Mouse (Mus musculus) spleen, embryonic (tissue): ENCODE data around the gene Capn10.

Source experiments
- CTCF ChIA-PET: fragments of 350-600 bp; sonication (Branson Sonifier 250); formaldehyde crosslinking; loops from one replicate; lab custom pipeline; 2022; lab: Charles Lee

Gene Capn10

DNA sequence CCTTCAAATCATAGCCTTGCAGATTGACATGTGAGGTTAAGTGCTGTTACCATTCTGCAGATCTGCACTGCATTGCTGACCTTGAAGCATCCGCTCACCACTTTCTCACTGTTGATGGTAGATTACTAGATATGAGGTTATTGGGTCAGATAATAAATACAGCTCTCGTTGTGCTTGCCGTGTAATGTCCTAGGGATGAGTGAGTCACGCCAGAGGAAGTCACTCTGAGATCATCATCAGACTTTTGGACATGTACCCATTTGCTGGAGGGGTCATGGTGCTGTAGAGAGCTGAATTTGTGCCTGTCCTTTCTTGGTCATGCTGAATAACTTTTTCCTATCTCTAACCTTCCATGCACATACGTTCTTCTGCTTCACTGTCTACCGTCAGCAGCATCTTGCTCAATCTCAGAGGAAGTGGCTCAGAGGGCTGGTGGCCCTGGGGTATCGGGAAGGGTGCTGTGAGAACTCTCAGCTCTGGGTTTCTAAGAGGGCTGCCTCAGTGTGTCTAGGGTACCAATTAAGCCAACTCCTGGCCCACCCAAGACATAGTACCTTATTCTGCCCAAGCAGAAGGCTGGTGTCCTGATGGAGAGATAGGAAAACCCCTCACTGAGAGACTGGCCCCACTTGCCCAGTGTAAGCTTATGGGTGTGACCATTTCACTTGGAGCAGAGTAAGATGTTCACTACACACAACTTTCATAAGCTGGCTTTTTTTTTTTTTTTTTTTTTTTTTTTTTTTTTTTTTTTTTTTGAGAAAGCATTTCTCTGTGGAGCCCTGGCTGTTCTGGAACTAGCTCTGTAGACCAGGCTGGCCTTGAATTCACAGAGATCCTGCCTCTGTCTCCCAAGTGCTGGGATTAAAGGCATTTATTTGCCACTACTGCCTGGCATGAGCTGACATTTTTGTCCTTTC, 38.0 kb downstream of the Capn10 start:
- CTCF ChIA-PET = interaction anchor here (0.6 kb wide), 1 partner anchor 578 kb away, joined by 3 read pairs; no protein-coding TSS in a partner anchor

DNA sequence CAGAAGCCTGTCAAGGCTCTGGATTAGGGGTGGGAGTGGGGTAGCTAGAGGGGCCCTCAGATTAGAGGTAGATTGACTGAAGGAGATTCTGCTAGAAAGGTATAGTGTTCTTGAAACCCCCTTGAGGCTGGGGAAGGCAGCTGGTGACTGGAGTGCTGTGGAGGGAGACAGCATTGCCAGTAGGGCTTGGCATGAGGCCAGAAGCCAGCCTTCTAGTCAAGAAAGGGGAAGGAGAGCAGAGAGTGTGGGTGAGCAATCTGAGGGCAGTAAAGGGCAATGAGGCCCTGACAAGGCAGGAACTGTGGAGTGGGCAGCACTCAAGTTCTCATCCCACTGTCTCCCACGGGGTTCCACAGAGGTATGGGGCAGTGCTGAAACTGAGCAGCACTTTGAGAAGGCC, 38.7 kb downstream of the Capn10 start:
- CTCF ChIA-PET = interaction anchor here (0.6 kb wide), 1 partner anchor 579 kb away, joined by 3 read pairs; no protein-coding TSS in a partner anchor

DNA sequence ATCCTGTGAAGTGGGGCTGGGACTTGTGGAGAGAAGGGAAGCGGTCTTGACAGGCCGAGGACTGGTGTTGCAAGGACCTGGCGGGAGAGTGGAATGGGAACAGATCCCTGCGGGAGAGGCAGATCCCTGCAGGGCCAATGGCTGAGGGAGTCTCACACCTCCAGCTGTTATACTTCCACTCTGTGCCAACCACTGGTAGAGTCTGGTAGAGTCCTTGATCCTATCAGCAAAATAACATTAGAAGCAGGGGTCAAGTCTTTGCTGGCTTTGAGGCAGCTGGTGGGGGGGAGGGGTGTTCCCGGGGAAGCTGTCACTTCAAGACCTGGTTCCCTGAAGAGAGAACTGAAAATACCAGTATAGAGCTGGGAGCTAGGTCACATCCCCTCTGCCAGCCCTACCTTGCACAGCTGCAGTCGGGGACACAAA, 42.0 kb downstream of the Capn10 start:
- CTCF ChIA-PET = no interaction called here

DNA sequence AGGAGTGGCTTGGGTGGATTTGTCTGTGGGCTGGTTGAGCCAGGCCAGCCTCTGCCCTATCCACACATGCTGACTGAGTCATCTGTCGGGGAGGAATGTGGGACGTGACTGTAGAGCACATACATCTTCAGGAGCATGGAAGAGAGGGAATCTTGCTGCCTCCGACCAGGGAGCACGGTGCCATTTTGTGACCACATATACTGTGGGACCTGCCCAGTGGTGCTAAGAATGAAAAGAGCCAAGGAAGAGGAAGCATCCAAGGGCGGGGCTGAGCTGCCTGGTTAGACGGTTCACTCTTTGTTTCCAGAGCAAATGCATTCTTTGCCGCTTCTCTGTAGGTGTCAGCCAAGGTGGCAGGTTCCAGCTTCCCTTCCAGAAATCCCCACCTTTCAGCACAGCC, 44.5 kb downstream of the Capn10 start:
- CTCF ChIA-PET = no interaction called here

DNA sequence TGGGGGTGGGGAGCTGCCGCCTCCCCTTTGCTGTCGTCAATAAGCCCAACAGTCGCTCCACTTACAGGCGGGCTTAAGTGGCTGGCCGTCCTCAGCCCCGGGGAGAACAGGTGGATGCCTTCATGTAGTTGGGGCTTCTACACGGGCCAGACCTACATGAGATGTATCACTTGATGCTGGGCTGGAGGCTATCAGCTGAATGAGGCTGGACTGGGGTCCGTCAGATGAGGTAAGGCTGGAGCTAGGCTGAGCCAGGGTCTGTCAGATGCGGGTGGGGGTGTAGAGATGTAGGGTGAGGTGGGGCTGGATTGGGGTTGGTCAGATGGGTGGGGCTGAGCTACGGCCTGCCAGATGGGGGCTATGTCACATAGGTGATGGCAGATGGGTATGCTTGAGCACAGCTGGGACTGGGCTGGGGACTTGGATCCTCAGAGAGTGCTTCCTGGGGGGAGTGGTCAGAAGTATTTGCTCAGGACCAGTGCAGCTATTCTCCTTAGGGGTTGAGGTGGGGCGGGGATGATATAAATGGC, 45.0 kb downstream of the Capn10 start:
- CTCF ChIA-PET = no interaction called here

DNA sequence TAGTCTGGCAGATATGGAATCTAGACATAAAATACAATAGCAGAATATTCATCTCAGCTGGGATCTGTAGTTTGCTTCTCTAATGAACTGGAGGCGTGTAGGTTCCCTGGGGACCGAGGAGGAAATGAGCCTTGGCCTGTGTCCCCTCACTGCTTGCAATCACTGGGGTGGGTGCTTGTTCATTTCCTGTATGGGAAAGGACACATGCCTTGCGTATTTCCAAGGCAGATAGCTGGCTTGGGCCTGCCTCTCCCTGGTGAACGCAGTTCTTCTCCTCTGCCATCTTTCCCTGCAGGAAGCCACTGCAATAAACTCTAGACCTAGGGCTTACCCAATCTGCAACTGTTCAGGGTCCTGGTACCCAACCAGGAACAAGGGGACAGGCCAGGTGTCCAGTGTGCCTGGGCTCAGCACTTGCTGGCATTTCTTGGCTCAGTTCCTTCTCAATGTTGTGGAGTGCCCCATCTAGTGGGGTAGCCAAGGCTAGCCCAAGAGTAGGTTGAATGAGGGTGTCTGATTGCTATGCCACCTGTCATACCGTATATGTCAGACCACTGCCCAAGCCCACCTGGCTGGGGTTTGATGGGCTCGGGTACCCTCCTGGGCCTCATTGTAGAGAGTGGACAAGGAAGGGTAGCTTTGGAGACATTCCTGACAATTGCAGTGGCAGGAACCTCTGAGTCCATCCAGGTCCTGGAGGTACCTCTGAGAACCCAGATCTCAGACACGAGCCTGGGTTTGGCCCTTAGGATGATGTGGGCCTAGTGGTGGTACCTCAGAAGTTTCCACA, 47.1 kb downstream of the Capn10 start:
- CTCF ChIA-PET = no interaction called here

DNA sequence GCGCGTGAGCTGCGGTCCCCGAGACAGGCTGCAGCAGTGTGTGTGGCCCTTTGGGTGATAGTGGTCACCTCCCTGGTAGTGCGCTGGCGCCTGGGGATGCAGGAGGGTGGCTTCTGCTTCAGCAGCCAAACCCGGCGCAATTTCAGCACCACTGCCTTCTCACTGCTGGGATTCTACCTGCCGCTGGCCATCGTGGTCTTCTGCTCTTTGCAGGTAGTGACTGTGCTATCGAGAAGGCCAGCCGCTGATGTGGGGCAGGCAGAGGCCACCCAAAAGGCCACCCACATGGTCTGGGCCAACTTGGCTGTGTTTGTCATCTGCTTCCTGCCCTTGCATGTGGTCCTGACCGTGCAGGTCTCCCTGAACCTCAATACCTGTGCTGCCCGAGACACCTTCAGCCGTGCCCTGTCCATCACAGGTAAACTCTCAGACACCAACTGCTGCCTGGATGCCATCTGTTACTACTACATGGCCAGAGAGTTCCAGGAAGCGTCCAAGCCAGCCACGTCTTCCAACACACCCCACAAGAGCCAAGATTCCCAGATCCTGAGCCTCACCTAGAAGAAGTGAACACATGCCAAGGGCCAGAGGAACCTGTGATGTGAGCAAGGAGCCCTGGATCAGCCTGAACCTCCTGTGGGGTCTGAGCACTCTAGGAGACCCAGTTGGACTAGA, 48.9 kb downstream of the Capn10 start:
- CTCF ChIA-PET = no interaction called here

DNA sequence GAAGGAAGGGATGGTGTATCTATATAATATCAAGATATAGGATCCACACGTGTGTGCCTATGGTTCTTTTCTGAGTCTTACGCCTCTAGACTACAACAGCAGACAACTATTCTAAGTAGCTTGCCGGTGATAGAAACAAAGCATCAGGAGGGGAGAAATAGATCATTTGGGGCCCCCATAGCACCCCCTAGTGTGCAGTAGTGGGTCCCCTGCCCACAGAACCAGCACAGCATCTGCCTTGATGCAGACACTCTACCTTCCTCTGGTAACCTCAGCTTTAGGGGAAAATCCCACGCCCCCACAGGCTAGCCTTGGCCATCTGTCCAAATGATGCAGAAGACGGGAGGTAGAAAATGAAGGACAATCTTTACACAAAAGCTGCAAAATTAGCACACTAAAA, 50.8 kb downstream of the Capn10 start:
- CTCF ChIA-PET = no interaction called here

DNA sequence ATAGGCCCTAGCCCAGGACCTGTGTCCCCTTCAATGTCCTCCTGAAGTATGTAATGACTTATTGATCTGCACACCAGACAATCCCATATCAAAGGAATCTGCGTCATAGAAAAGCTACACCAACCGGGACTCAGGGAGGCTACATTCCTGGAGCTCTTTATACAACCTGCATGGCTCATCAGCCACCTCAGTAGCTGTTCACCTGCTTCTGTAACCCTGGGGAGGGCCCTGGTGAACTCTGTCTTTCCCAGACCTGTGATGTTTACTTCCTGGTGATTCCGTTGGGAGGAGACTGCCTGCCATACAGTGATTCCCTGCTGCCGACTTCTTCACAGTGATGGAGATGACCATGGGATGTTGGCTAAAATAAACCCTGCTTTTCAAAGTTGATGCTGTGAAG, 54.7 kb downstream of the Capn10 start:
- CTCF ChIA-PET = no interaction called here

DNA sequence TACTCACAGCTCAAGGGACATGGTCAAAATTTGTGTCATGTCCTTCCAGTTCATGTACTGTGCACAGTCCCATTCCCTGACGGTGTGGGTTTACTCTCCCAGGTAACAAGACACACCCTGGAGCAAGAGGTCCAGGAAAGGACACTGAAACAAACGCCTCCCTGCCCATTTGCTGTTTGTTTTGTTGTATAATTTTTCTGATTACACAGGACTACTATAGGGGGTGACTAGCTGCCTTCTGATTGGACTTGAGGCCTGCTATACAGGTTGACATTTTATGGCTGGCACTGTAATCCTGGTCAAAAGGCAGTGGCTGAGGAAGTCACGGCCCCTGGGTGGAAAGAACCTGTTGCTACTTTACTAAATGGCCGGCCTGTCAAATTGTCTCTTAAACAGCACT, 55.7 kb downstream of the Capn10 start:
- CTCF ChIA-PET = no interaction called here

DNA sequence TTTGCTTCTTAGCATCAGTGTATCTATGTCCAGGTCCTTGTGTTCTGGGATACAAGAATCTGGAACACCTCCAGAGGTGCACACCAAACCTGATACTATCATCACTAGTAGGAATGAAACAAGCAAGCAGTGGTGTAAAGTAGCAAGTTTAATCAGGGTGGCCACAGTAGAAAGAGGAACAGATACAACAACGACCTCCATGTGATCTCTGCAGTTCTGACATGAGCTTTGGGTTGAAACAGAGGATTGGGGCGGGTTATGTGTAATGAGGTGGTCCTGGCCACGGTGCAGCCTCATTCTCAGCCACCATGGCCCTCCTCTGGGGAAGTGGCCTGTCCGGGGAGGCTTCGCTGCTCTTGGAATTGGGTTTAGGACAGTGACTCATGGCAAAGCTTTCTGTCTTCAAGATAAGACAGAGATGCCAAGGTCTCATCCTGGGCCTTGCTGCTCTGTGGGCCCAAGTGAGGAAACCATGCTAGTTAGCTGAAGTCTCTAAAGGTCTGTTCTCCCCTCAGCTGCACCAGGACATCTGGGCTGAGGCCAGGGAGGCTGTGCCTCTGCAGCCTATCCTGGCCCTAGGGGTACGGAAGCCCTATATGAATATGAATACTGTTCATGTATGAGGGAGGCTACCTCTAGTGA, 58.2 kb downstream of the Capn10 start:
- CTCF ChIA-PET = no interaction called here

DNA sequence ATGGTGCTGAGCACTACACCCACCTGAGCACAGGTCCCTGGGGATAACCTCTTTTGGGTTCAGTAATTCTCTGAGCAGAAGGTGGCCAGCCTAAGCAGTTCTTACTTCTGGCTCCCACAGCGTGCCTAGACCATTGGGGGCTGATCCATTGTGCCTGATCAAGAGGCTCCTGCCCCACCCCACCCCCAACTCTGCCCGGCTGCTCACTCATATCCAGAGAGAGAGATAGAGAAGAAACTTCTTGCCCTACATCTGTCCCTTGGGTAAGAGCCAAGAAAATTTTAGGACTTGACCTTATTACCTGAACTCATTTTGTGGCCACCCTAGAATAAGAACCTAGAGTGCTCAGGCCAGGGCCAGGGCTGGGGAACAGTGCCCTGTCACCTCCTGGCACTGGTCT, 58.7 kb downstream of the Capn10 start:
- CTCF ChIA-PET = no interaction called here
